Mouse (Mus musculus): ENCODE data around the gene Prss46. TPM values are rescaled to one million over a fixed set of nuclear protein-coding genes. Genes with fewer than 3 reads are reported as not detected.

The Prss46 gene
- polyA plus RNA-seq, 1 experiment = not detected

- no peak overlapping the region for H3K4me3 ChIP-seq (replicated peaks; ENCODE audit: insufficient read depth, low read depth, low read length)
- TF ChIP-seq CTCF (IDR thresholded peaks at IDR 0.05; ENCODE audit: borderline replicate concordance, insufficient read depth, low read depth, low read length) (peak; percentile 72), POLR2A (IDR thresholded peaks at IDR 0.05; ENCODE audit: borderline replicate concordance, insufficient read depth, low read length) (no peak)
- DNase-seq = peak; percentile 49 to 56
- WGBS = 26% methylated on average over 7 of the region's 7 CpGs
- H3K27me3 ChIP-seq (ENCODE audit: control insufficient read depth, insufficient read depth, low read length) = no peaks in the 10 kb centered on the region
- H3K4me1 ChIP-seq (ENCODE audit: control insufficient read depth, insufficient read depth, low read length) = no peaks in the 10 kb centered on the region; the same call in 1 of the 2 replicates
- no peak overlapping the region for H3K27ac ChIP-seq (ENCODE audit: insufficient read depth, low read length)
These were observed 26.7 kb downstream of the Prss46 start for GRCm38 (mm10) chr9:110871030-110871429.

DNA sequence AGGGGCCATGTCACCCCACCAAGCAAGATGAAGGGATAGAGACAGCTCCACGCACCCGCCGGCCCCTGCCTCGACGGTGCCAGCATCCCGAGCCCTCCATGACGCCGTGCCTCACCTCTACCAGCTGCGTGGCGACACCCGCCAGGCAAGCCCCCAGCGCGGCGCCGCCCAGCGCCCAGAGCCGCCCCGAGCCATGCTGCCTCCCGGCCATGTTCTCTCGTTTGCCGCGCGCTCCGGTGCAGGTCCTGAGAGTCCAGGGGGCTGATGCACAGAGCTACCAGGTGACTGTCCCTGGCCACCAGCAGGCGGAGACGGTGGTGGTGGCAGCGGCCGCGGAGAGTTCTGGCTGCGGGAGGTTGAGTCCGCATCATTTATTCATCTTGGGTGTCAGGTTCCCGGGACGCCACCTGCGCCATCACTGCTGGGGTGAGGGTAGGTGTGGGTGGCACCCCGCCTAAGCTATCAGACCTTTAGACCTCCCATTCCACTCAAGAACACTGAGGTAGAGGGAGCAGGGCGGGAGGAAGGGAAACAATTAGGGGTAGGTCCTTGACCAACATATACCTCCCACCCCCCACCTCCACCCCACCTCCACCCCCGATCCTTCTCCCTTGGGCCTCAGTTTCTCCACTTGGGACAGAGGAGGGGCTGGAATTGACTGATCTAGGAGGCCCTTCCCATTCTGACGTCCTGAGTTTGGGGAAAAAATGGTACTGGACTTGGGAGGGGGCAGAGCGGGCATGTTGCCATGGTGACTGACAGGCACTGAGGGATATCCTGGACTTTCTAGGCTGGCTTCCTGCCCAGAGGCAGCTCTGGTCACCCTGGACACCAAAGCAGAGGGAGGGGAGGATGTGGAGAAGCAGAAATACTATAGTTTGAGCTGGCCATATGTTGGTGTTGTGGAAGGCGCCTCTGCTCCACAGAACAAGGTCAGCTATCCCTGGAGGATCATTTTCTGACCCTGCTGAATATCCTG, 29.7 kb downstream of the Prss46 start:
- H3K27ac ChIP-seq (ENCODE audit: insufficient read depth, low read length) = no peak overlapping the region
- WGBS = 9% methylated on average over 40 of the region's 40 CpGs
- H3K4me1 ChIP-seq (ENCODE audit: control insufficient read depth, insufficient read depth, low read length) = peaks cover 4% of the 10 kb centered on the region
- no peaks in the 10 kb centered on the region for H3K27me3 ChIP-seq (ENCODE audit: control insufficient read depth, insufficient read depth, low read length)
- no peak for DNase-seq
- TF ChIP-seq CTCF (IDR thresholded peaks at IDR 0.05; ENCODE audit: borderline replicate concordance, insufficient read depth, low read depth, low read length) = no peak
- no peak for TF ChIP-seq POLR2A (IDR thresholded peaks at IDR 0.05; ENCODE audit: borderline replicate concordance, insufficient read depth, low read length)
- H3K4me3 ChIP-seq (replicated peaks; ENCODE audit: insufficient read depth, low read depth, low read length) = no peak overlapping the region

DNA sequence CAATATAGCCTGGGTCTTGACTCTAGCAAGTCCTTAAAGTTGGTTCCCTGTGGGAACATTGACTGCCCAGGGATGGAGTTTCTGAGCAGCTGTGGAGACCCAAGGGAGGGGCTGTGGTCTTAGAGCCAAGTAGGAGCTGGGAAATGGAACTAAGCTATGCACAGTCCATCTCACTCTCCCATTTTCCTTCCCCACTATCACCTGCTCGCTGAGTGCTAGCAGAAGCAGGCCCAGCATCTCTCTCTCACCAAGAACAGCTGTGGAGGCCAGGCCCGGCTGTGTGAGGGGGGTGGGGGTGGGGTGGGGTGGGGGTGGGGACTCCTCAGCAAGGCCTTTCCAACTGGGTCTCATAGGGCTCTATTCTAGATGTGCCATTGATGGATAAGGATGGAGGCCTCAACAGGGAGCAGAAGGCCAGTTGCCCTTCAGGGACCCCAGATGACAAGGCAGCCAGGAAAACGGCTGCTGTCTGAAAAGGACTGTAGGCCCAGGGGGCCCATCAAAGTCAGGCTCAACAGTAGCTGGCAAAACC, 30.4 kb downstream of the Prss46 start:
- no peak for DNase-seq
- Histone ChIP-seq H3K27ac (ENCODE audit: insufficient read depth, low read length) (no peak overlapping the region), H3K4me3 (replicated peaks; ENCODE audit: insufficient read depth, low read depth, low read length) (no peak overlapping the region), H3K27me3 (ENCODE audit: control insufficient read depth, insufficient read depth, low read length) (no peaks in the 10 kb centered on the region), H3K4me1 (ENCODE audit: control insufficient read depth, insufficient read depth, low read length) (peaks cover 4% of the 10 kb centered on the region)
- no peak for TF ChIP-seq POLR2A (IDR thresholded peaks at IDR 0.05; ENCODE audit: borderline replicate concordance, insufficient read depth, low read length)
- no peak for TF ChIP-seq CTCF (IDR thresholded peaks at IDR 0.05; ENCODE audit: borderline replicate concordance, insufficient read depth, low read depth, low read length)
- 28% methylated on average over 3 of the region's 3 CpGs for WGBS

DNA sequence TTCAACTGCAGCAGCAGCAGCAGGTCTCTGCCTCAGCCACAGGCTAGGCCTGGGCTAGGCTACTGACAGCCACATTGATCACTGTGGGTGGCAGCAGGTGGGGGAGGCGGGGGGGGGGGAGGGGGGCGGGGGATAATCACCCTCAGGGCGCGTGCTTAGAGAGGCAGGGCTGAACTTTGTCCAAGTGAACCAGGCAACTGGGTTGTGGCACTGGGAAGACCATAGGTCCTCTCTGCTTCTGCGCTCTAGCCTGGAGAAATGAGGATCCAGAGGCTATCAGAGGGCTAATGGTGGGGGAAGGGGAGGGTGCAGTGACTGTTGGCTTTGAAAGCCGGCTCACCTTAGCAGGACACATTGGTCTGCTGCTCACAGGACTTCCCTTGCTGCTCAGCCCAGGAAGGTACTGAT, 31.0 kb downstream of the Prss46 start:
- 28% methylated on average over 6 of the region's 6 CpGs for WGBS
- Histone ChIP-seq H3K4me1 (ENCODE audit: control insufficient read depth, insufficient read depth, low read length) (peaks cover 4% of the 10 kb centered on the region), H3K27me3 (ENCODE audit: control insufficient read depth, insufficient read depth, low read length) (no peaks in the 10 kb centered on the region), H3K27ac (ENCODE audit: insufficient read depth, low read length) (no peak overlapping the region), H3K4me3 (replicated peaks; ENCODE audit: insufficient read depth, low read depth, low read length) (no peak overlapping the region)
- TF ChIP-seq POLR2A (IDR thresholded peaks at IDR 0.05; ENCODE audit: borderline replicate concordance, insufficient read depth, low read length) (no peak), CTCF (IDR thresholded peaks at IDR 0.05; ENCODE audit: borderline replicate concordance, insufficient read depth, low read depth, low read length) (no peak)
- no peak for DNase-seq

- 75% methylated on average over 1 of the region's 1 CpGs for WGBS
- no peak for DNase-seq
These were observed 33.0 kb downstream of the Prss46 start for GRCm38 (mm10) chr9:110877353-110877752.

GRCm38 (mm10) chr9:110877888-110878287, 33.6 kb downstream of the Prss46 start:
- Histone ChIP-seq H3K27me3 (ENCODE audit: control insufficient read depth, insufficient read depth, low read length) (no peaks in the 10 kb centered on the region), H3K27ac (ENCODE audit: insufficient read depth, low read length) (no peak overlapping the region), H3K4me1 (ENCODE audit: control insufficient read depth, insufficient read depth, low read length) (peaks cover 4% of the 10 kb centered on the region), H3K4me3 (replicated peaks; ENCODE audit: insufficient read depth, low read depth, low read length) (no peak overlapping the region)
- DNase-seq = peak in 1 of 2 experiments; percentile 36
- 19% methylated on average over 5 of the region's 5 CpGs for WGBS
- TF ChIP-seq CTCF (IDR thresholded peaks at IDR 0.05; ENCODE audit: borderline replicate concordance, insufficient read depth, low read depth, low read length) (no peak), POLR2A (IDR thresholded peaks at IDR 0.05; ENCODE audit: borderline replicate concordance, insufficient read depth, low read length) (no peak)

More at GRCm38 (mm10) chr9:110877353-110877752, 33.0 kb downstream of the Prss46 start:
- no peak for TF ChIP-seq CTCF (IDR thresholded peaks at IDR 0.05; ENCODE audit: borderline replicate concordance, insufficient read depth, low read depth, low read length)
- no peak for TF ChIP-seq POLR2A (IDR thresholded peaks at IDR 0.05; ENCODE audit: borderline replicate concordance, insufficient read depth, low read length)
- Histone ChIP-seq H3K27me3 (ENCODE audit: control insufficient read depth, insufficient read depth, low read length) (no peaks in the 10 kb centered on the region), H3K4me3 (replicated peaks; ENCODE audit: insufficient read depth, low read depth, low read length) (no peak overlapping the region), H3K4me1 (ENCODE audit: control insufficient read depth, insufficient read depth, low read length) (peaks cover 4% of the 10 kb centered on the region), H3K27ac (ENCODE audit: insufficient read depth, low read length) (no peak overlapping the region)

GRCm38 (mm10) chr9:110879191-110879920, 35.0 kb downstream of the Prss46 start, which contains the start of gene Als2cl:
Gene Als2cl (plus strand): TSS chr9:110879870.
- WGBS = 11% methylated on average over 12 of the region's 12 CpGs
- Histone ChIP-seq H3K27me3 (ENCODE audit: control insufficient read depth, insufficient read depth, low read length) (no peaks in the 10 kb centered on the region), H3K27ac (ENCODE audit: insufficient read depth, low read length) (peak within 1 kb of the TSS; percentile 35; the same call in 1 of the 2 replicates)

More at GRCm38 (mm10) chr9:110879191-110879920, 35.0 kb downstream of the Prss46 start, which contains the start of gene Als2cl:
- Histone ChIP-seq H3K4me3 (replicated peaks; ENCODE audit: insufficient read depth, low read depth, low read length) (peak within 1 kb of the TSS; percentile 49), H3K4me1 (ENCODE audit: control insufficient read depth, insufficient read depth, low read length) (peaks cover 4% of the 10 kb centered on the region)
- no peak for TF ChIP-seq POLR2A (IDR thresholded peaks at IDR 0.05; ENCODE audit: borderline replicate concordance, insufficient read depth, low read length)
- TF ChIP-seq CTCF (IDR thresholded peaks at IDR 0.05; ENCODE audit: borderline replicate concordance, insufficient read depth, low read depth, low read length) = no peak
- DNase-seq = peak in 1 of 2 experiments; percentile 29
